Mouse (Mus musculus): Measurements from ENCODE around the gene Sys1. TPM values are rescaled to one million over a fixed set of nuclear protein-coding genes. Genes with fewer than 3 reads are reported as not detected.
A peak's percentile ranks its signal among the peaks of the same experiment; 100 is the strongest.

Sys1 gene
- 64.8 and 65.9 TPM in 2 replicates for polyA plus RNA-seq (2016; fragmentation: Nextera tagmentation; extraction: Ambion mirVana)

GRCm38 (mm10) chr2:164456864-164457300, at the start of gene Sys1:
Gene Sys1, plus strand, starts transcription at chr2:164456964.
- Histone ChIP-seq H3K9me3 (replicated peaks) (no peaks in the 10 kb centered on the region), H3K4me1 (peaks cover 30% of the 10 kb centered on the region), H3K27me3 (ENCODE audit: low read depth, poor library complexity, severe bottlenecking) (peaks cover 1% of the 10 kb centered on the region), H3K27ac (replicated peaks) (peak within 1 kb of the TSS; percentile 79), H3K4me3 (peak within 1 kb of the TSS; percentile 28), H3K36me3 (no peaks in the 10 kb centered on the region)
- DNase-seq (ENCODE audit: low spot score): no peak
- WGBS: 2% methylated on average over 7 of the region's 7 CpGs

- 2% methylated on average over 22 of the region's 22 CpGs for WGBS
- Histone ChIP-seq H3K27ac (replicated peaks) (no peak overlapping the region), H3K9me3 (replicated peaks) (no peaks in the 10 kb centered on the region), H3K27me3 (ENCODE audit: low read depth, poor library complexity, severe bottlenecking) (peaks cover 90% of the 10 kb centered on the region), H3K4me1 (peaks cover 34% of the 10 kb centered on the region), H3K4me3 (peak overlapping the region; percentile 14; the same call in 1 of the 2 replicates), H3K36me3 (no peaks in the 10 kb centered on the region)
- peak; percentile 79 for DNase-seq (ENCODE audit: low spot score)
These were observed 49.1 kb upstream of the Sys1 start for GRCm38 (mm10) chr2:164407708-164408107.

GRCm38 (mm10) chr2:164414167-164414566, 42.6 kb upstream of the Sys1 start:
- H3K4me1 ChIP-seq: peaks cover 8% of the 10 kb centered on the region
- no peak for DNase-seq (ENCODE audit: low spot score)
- peak overlapping the region; percentile 36 for H3K4me3 ChIP-seq
- no peaks in the 10 kb centered on the region for H3K9me3 ChIP-seq (replicated peaks)
- no peak overlapping the region for H3K27ac ChIP-seq (replicated peaks)
- H3K27me3 ChIP-seq (ENCODE audit: low read depth, poor library complexity, severe bottlenecking): peaks cover 67% of the 10 kb centered on the region
- no peaks in the 10 kb centered on the region for H3K36me3 ChIP-seq
- WGBS: 30% methylated on average over 28 of the region's 28 CpGs

- Histone ChIP-seq H3K27ac (replicated peaks) (no peak overlapping the region), H3K27me3 (ENCODE audit: low read depth, poor library complexity, severe bottlenecking) (peaks cover 63% of the 10 kb centered on the region), H3K9me3 (replicated peaks) (no peaks in the 10 kb centered on the region), H3K4me1 (peaks cover 8% of the 10 kb centered on the region), H3K4me3 (peak overlapping the region; percentile 36), H3K36me3 (no peaks in the 10 kb centered on the region)
- DNase-seq (ENCODE audit: low spot score): no peak
- WGBS: 79% methylated on average over 10 of the region's 10 CpGs
These were observed 42.2 kb upstream of the Sys1 start for GRCm38 (mm10) chr2:164414581-164414980.

- DNase-seq (ENCODE audit: low spot score): no peak
- H3K4me3 ChIP-seq: no peak overlapping the region
- H3K27me3 ChIP-seq (ENCODE audit: low read depth, poor library complexity, severe bottlenecking): peaks cover 46% of the 10 kb centered on the region
- WGBS: 5% methylated on average over 2 of the region's 2 CpGs
- H3K36me3 ChIP-seq: no peaks in the 10 kb centered on the region
- no peaks in the 10 kb centered on the region for H3K9me3 ChIP-seq (replicated peaks)
- H3K27ac ChIP-seq (replicated peaks): no peak overlapping the region
- H3K4me1 ChIP-seq: peaks cover 8% of the 10 kb centered on the region
These were observed 39.6 kb upstream of the Sys1 start for GRCm38 (mm10) chr2:164417198-164417597.

GRCm38 (mm10) chr2:164418308-164418875, 38.4 kb upstream of the Sys1 start:
- H3K4me1 ChIP-seq: peaks cover 8% of the 10 kb centered on the region
- peaks cover 2% of the 10 kb centered on the region; the same call in 1 of the 2 replicates for H3K36me3 ChIP-seq
- no peaks in the 10 kb centered on the region for H3K9me3 ChIP-seq (replicated peaks)
- H3K4me3 ChIP-seq: no peak overlapping the region
- WGBS: 32% methylated on average over 3 of the region's 3 CpGs
- H3K27ac ChIP-seq (replicated peaks): no peak overlapping the region
- no peak for DNase-seq (ENCODE audit: low spot score)
- H3K27me3 ChIP-seq (ENCODE audit: low read depth, poor library complexity, severe bottlenecking): peaks cover 36% of the 10 kb centered on the region

- H3K27ac ChIP-seq (replicated peaks): no peak overlapping the region
- H3K4me3 ChIP-seq: no peak overlapping the region
- peaks cover 11% of the 10 kb centered on the region for H3K36me3 ChIP-seq
- H3K9me3 ChIP-seq (replicated peaks): no peaks in the 10 kb centered on the region
- DNase-seq (ENCODE audit: low spot score): no peak
- H3K27me3 ChIP-seq (ENCODE audit: low read depth, poor library complexity, severe bottlenecking): peaks cover 26% of the 10 kb centered on the region
- peaks cover under 1% of the 10 kb centered on the region; the same call in 1 of the 2 replicates for H3K4me1 ChIP-seq
- WGBS: 11% methylated on average over 3 of the region's 3 CpGs
These were observed 37.3 kb upstream of the Sys1 start for GRCm38 (mm10) chr2:164419489-164419888.

- Histone ChIP-seq H3K27me3 (ENCODE audit: low read depth, poor library complexity, severe bottlenecking) (peaks cover 12% of the 10 kb centered on the region; the same call in 1 of the 2 replicates), H3K27ac (replicated peaks) (no peak overlapping the region), H3K4me3 (no peak overlapping the region), H3K4me1 (peaks cover 7% of the 10 kb centered on the region; the same call in 1 of the 2 replicates), H3K9me3 (replicated peaks) (no peaks in the 10 kb centered on the region), H3K36me3 (peaks cover 12% of the 10 kb centered on the region)
- no peak for DNase-seq (ENCODE audit: low spot score)
- WGBS: 91% methylated on average over 7 of the region's 7 CpGs
These were observed 35.5 kb upstream of the Sys1 start for GRCm38 (mm10) chr2:164421306-164421705.

- H3K9me3 ChIP-seq (replicated peaks): no peaks in the 10 kb centered on the region
- WGBS: 88% methylated on average over 8 of the region's 8 CpGs
- H3K27ac ChIP-seq (replicated peaks): no peak overlapping the region
- peaks cover 12% of the 10 kb centered on the region for H3K36me3 ChIP-seq
- peaks cover 7% of the 10 kb centered on the region; the same call in 1 of the 2 replicates for H3K4me1 ChIP-seq
- H3K4me3 ChIP-seq: no peak overlapping the region
- no peak for DNase-seq (ENCODE audit: low spot score)
- H3K27me3 ChIP-seq (ENCODE audit: low read depth, poor library complexity, severe bottlenecking): peaks cover 6% of the 10 kb centered on the region; the same call in 1 of the 2 replicates
These were observed 34.8 kb upstream of the Sys1 start for GRCm38 (mm10) chr2:164421979-164422378.

- Histone ChIP-seq H3K9me3 (replicated peaks) (no peaks in the 10 kb centered on the region), H3K27ac (replicated peaks) (no peak overlapping the region), H3K4me1 (peaks cover 7% of the 10 kb centered on the region; the same call in 1 of the 2 replicates), H3K4me3 (no peak overlapping the region), H3K36me3 (peaks cover 12% of the 10 kb centered on the region), H3K27me3 (ENCODE audit: low read depth, poor library complexity, severe bottlenecking) (peaks cover 6% of the 10 kb centered on the region)
- no peak for DNase-seq (ENCODE audit: low spot score)
- WGBS: 89% methylated on average over 15 of the region's 15 CpGs
These were observed 33.9 kb upstream of the Sys1 start for GRCm38 (mm10) chr2:164422675-164423393.

- Histone ChIP-seq H3K4me1 (peaks cover 9% of the 10 kb centered on the region), H3K36me3 (peaks cover 12% of the 10 kb centered on the region), H3K9me3 (replicated peaks) (no peaks in the 10 kb centered on the region), H3K27me3 (ENCODE audit: low read depth, poor library complexity, severe bottlenecking) (peaks cover 4% of the 10 kb centered on the region), H3K4me3 (no peak overlapping the region), H3K27ac (replicated peaks) (no peak overlapping the region)
- WGBS: 89% methylated on average over 11 of the region's 11 CpGs
- no peak for DNase-seq (ENCODE audit: low spot score)
These were observed 33.3 kb upstream of the Sys1 start for GRCm38 (mm10) chr2:164423464-164423863.

GRCm38 (mm10) chr2:164424406-164424805, 32.4 kb upstream of the Sys1 start:
- Histone ChIP-seq H3K9me3 (replicated peaks) (no peaks in the 10 kb centered on the region), H3K4me1 (peaks cover 18% of the 10 kb centered on the region), H3K27me3 (ENCODE audit: low read depth, poor library complexity, severe bottlenecking) (peaks cover 11% of the 10 kb centered on the region; the same call in 1 of the 2 replicates), H3K36me3 (peaks cover 12% of the 10 kb centered on the region), H3K4me3 (no peak overlapping the region), H3K27ac (replicated peaks) (no peak overlapping the region)
- no peak for DNase-seq (ENCODE audit: low spot score)
- WGBS: 93% methylated on average over 8 of the region's 8 CpGs

GRCm38 (mm10) chr2:164425401-164425800, 31.4 kb upstream of the Sys1 start:
- no peak overlapping the region for H3K4me3 ChIP-seq
- no peak overlapping the region for H3K27ac ChIP-seq (replicated peaks)
- peaks cover 21% of the 10 kb centered on the region for H3K27me3 ChIP-seq (ENCODE audit: low read depth, poor library complexity, severe bottlenecking)
- 89% methylated on average over 5 of the region's 5 CpGs for WGBS
- peaks cover 12% of the 10 kb centered on the region for H3K36me3 ChIP-seq
- no peaks in the 10 kb centered on the region for H3K9me3 ChIP-seq (replicated peaks)
- H3K4me1 ChIP-seq: peaks cover 21% of the 10 kb centered on the region
- DNase-seq (ENCODE audit: low spot score): no peak
